Mouse (Mus musculus) brain, embryonic 14.5 days (tissue): ENCODE measurements around the gene Sertad1.

ENCODE experiments used
- CTCF ChIP-seq: fragments of 200-500 bp; IDR thresholded peaks from 2 replicates; pipeline ENCODE4 v1.5.1; 2012; ENCODE audit warnings: inconsistent platforms, mild to moderate bottlenecking, moderate library complexity, borderline replicate concordance; ENCODE audit not compliant: insufficient read depth, insufficient read length; ENCODE audit errors: extremely low read depth
- POLR2A ChIP-seq: fragments of 200-500 bp; IDR thresholded peaks from 2 replicates; pipeline ENCODE4 v1.6.1; 2012; ENCODE audit warnings: mild to moderate bottlenecking, inconsistent platforms, borderline replicate concordance; ENCODE audit not compliant: poor library complexity, insufficient read depth, insufficient read length, severe bottlenecking; ENCODE audit errors: extremely low read depth

GRCm38 (mm10) chr7:27486770-27487697 is at the start of gene Sertad1:
- TF ChIP-seq CTCF: peak; percentile 51; the same call in 1 of the 2 replicates
- TF ChIP-seq POLR2A: peak; percentile 71; the same call in 1 of the 2 replicates
